Mouse (Mus musculus): ENCODE results near the gene Olfr94.
A peak's percentile ranks its signal among the peaks of the same experiment; 100 is the strongest.
"Not testable (repeated sequence)": the region's sequence is repeated elsewhere in the genome, so short reads cannot be mapped to it uniquely, and the experiment has no call there.

Olfr94 gene

GRCm38 (mm10) chr17:37200894-37201293 is at the start of gene Olfr94:
Gene Olfr94 (minus strand): TSS chr17:37200994.
- DNase-seq (ENCODE audit: low read depth): no peak

- peak; percentile 66 for DNase-seq (ENCODE audit: low read depth)
Measured at GRCm38 (mm10) chr17:37250544-37250943, 49.8 kb upstream of the Olfr94 start.

- no peak for DNase-seq (ENCODE audit: low read depth)
Measured at GRCm38 (mm10) chr17:37249460-37249859, 48.7 kb upstream of the Olfr94 start.

- peak; percentile 82 for DNase-seq (ENCODE audit: low read depth)
Measured at GRCm38 (mm10) chr17:37246715-37247114, 45.9 kb upstream of the Olfr94 start.

- no peak for DNase-seq (ENCODE audit: low read depth)
Measured at GRCm38 (mm10) chr17:37242198-37242597, 41.4 kb upstream of the Olfr94 start.

- not testable (repeated sequence) for DNase-seq (ENCODE audit: low read depth)
Measured at GRCm38 (mm10) chr17:37237230-37237629, 36.4 kb upstream of the Olfr94 start, which contains the start of gene Olfr97. Gene Olfr97 (minus strand): TSS chr17:37237330.

GRCm38 (mm10) chr17:37221879-37222278 is 21.1 kb upstream of the Olfr94 start:
- DNase-seq (ENCODE audit: low read depth): no peak

- DNase-seq (ENCODE audit: low read depth): no peak
Measured at GRCm38 (mm10) chr17:37219846-37220245, 19.1 kb upstream of the Olfr94 start, which contains the start of gene Olfr96. Gene Olfr96 (plus strand): TSS chr17:37220146.

GRCm38 (mm10) chr17:37218486-37218885 is 17.7 kb upstream of the Olfr94 start:
- no peak for DNase-seq (ENCODE audit: low read depth)

- no peak for DNase-seq (ENCODE audit: low read depth)
Measured at GRCm38 (mm10) chr17:37213018-37213417, 12.2 kb upstream of the Olfr94 start, which contains the start of gene Olfr95. Gene Olfr95 (minus strand): TSS chr17:37213118.

- no peak for DNase-seq (ENCODE audit: low read depth)
Measured at GRCm38 (mm10) chr17:37210884-37211768, 10.3 kb upstream of the Olfr94 start.

GRCm38 (mm10) chr17:37203917-37204236 is 3.1 kb upstream of the Olfr94 start:
- no peak for DNase-seq (ENCODE audit: low read depth)

- DNase-seq (ENCODE audit: low read depth): peak; percentile 82
Measured at GRCm38 (mm10) chr17:37203206-37203916, 2.6 kb upstream of the Olfr94 start.

GRCm38 (mm10) chr17:37196845-37197724 is 3.7 kb downstream of the Olfr94 start:
- DNase-seq (ENCODE audit: low read depth): no peak

GRCm38 (mm10) chr17:37194782-37195181 is 6.0 kb downstream of the Olfr94 start:
- DNase-seq (ENCODE audit: low read depth): no peak

- no peak for DNase-seq (ENCODE audit: low read depth)
Measured at GRCm38 (mm10) chr17:37193656-37194055, 7.1 kb downstream of the Olfr94 start, which contains the start of gene Ubd. Gene Ubd (plus strand): TSS chr17:37193892.

GRCm38 (mm10) chr17:37193032-37193431 is 7.8 kb downstream of the Olfr94 start:
- no peak for DNase-seq (ENCODE audit: low read depth)

GRCm38 (mm10) chr17:37190711-37191110 is 10.1 kb downstream of the Olfr94 start:
- no peak for DNase-seq (ENCODE audit: low read depth)

- no peak for DNase-seq (ENCODE audit: low read depth)
Measured at GRCm38 (mm10) chr17:37185474-37185873, 15.3 kb downstream of the Olfr94 start.

- no peak for DNase-seq (ENCODE audit: low read depth)
Measured at GRCm38 (mm10) chr17:37161394-37161793, 39.4 kb downstream of the Olfr94 start, which contains the start of gene Olfr93. Gene Olfr93 (minus strand): TSS chr17:37161494.
